In genomic region chr11:62553186-62553585, GRCm38 (mm10) we compare ENCODE assay signal across 8 mouse cellular contexts. TPM values are rescaled to one million over a fixed set of nuclear protein-coding genes. Genes with fewer than 3 reads are reported as not detected.
DNase-seq lines count a peak whose midpoint lies in the region; ATAC-seq and TF ChIP-seq lines count a peak whose summit lies in the region.

No protein-coding gene starts in this region.

- no peak overlapping the region for H3K27ac ChIP-seq in heart, embryonic 16.5 days (ENCODE audit: low read length)
- no peak overlapping the region for H3K27ac ChIP-seq in MEL (ENCODE audit: control insufficient read depth, low read depth, low read length)
- H3K27ac ChIP-seq in hindbrain, embryonic 10.5 days = no peak overlapping the region
- H3K27ac ChIP-seq in midbrain, embryonic 10.5 days (replicated peaks) = no peak overlapping the region

- no peak for TF ChIP-seq POLR2A in MEL (IDR thresholded peaks at IDR 0.05; ENCODE audit: control insufficient read depth in 1 of 2, insufficient read depth in 1 of 2, low read depth in 1 of 2, low read length in 2 of 2, poor library complexity in 1 of 2)

- no peak for TF ChIP-seq CTCF in MEL (IDR thresholded peaks at IDR 0.05 in 2 of 3, conservative IDR thresholded peaks at IDR 0.05 in 1 of 3; ENCODE audit: control insufficient read depth in 1 of 3, insufficient read depth in 1 of 3, low read depth in 2 of 3, low read length in 3 of 3, poor library complexity in 1 of 3, severe bottlenecking in 1 of 3)

- H3K9me3 ChIP-seq in heart, embryonic 16.5 days (replicated peaks; ENCODE audit: control insufficient read depth, low read length) = no peaks in the 10 kb centered on the region
- H3K9me3 ChIP-seq in MEL (replicated peaks; ENCODE audit: insufficient read depth, low read length) = no peaks in the 10 kb centered on the region
- no peaks in the 10 kb centered on the region for H3K9me3 ChIP-seq in hindbrain, embryonic 10.5 days
- no peaks in the 10 kb centered on the region for H3K9me3 ChIP-seq in midbrain, embryonic 10.5 days (replicated peaks)

- H3K79me2 ChIP-seq in MEL (ENCODE audit: control insufficient read depth, insufficient read depth, low read length, poor library complexity) = peaks cover 27% of the 10 kb centered on the region

- H3K4me3 ChIP-seq in heart, embryonic 16.5 days (ENCODE audit: low read length) = peak overlapping the region; percentile 68
- peak overlapping the region; percentile 58 to 73 for H3K4me3 ChIP-seq in MEL (ENCODE audit: control insufficient read depth in 1 of 2, insufficient read depth in 1 of 2, low read depth in 2 of 2, low read length in 2 of 2)
- peak overlapping the region; percentile 54 for H3K4me3 ChIP-seq in hindbrain, embryonic 10.5 days
- peak overlapping the region; percentile 61 for H3K4me3 ChIP-seq in midbrain, embryonic 10.5 days

- DNase-seq in heart, postnatal 10 days = no peak
- DNase-seq in MEL (ENCODE audit: low read depth, low spot score) = peak; percentile 55
- DNase-seq in hindbrain, embryonic 10.5 days (ENCODE audit: low spot score) = no peak
- no peak for DNase-seq in midbrain, embryonic 10.5 days (ENCODE audit: low spot score)
- no peak for DNase-seq in layer of hippocampus, postnatal 36 days
- DNase-seq in gastrocnemius, adult 18-20 months (ENCODE audit: low spot score) = no peak
- no peak for DNase-seq in adrenal gland, postnatal 25 days

- H3K4me1 ChIP-seq in heart, embryonic 16.5 days (ENCODE audit: control insufficient read depth, insufficient read depth, low read length) = peaks cover 28% of the 10 kb centered on the region
- H3K4me1 ChIP-seq in MEL (ENCODE audit: control insufficient read depth in 1 of 2, insufficient read depth in 2 of 2, low read length in 2 of 2) = peaks cover 0 to 14% of the 10 kb centered on the region in 2 experiments; a peak in 3 of 4 replicates
- peaks cover 37% of the 10 kb centered on the region for H3K4me1 ChIP-seq in hindbrain, embryonic 10.5 days (replicated peaks)
- peaks cover 37% of the 10 kb centered on the region for H3K4me1 ChIP-seq in midbrain, embryonic 10.5 days

- no peak for TF ChIP-seq RAD21 in MEL (IDR thresholded peaks at IDR 0.05; ENCODE audit: low read depth, low read length)

- TF ChIP-seq EP300 in MEL (IDR thresholded peaks at IDR 0.05; ENCODE audit: low read depth in 1 of 2, low read length in 2 of 2) = no peak

- intact Hi-C loops in heart, postnatal 10 days (cut with DNase I) = no loop called here

- H3K27me3 ChIP-seq in heart, embryonic 16.5 days (ENCODE audit: control insufficient read depth, insufficient read depth, low read length) = no peaks in the 10 kb centered on the region
- no peaks in the 10 kb centered on the region for H3K27me3 ChIP-seq in MEL (ENCODE audit: control insufficient read depth in 1 of 2, insufficient read depth in 2 of 2, low read length in 2 of 2)
- H3K27me3 ChIP-seq in hindbrain, embryonic 10.5 days (ENCODE audit: insufficient read depth, poor library complexity, severe bottlenecking) = no peaks in the 10 kb centered on the region
- H3K27me3 ChIP-seq in midbrain, embryonic 10.5 days (ENCODE audit: low read depth, poor library complexity, severe bottlenecking) = no peaks in the 10 kb centered on the region

- no peak for ATAC-seq in heart, embryonic 16.5 days (replicated peaks; ENCODE audit: extremely low read depth, insufficient read depth, low FRiP score)

- peak overlapping the region; percentile 67 for H3K9ac ChIP-seq in heart, embryonic 16.5 days (ENCODE audit: low read length)
- H3K9ac ChIP-seq in MEL (ENCODE audit: control insufficient read depth, low read depth, low read length, poor library complexity, severe bottlenecking) = peak overlapping the region; percentile 66

- WGBS in heart, embryonic 16.5 days = 30% methylated on average over 1 of the region's 1 CpGs
- 50% methylated on average over 1 of the region's 1 CpGs for WGBS in hindbrain, embryonic 10.5 days
- WGBS in midbrain, embryonic 10.5 days = 51% methylated on average over 1 of the region's 1 CpGs

- H3K4me2 ChIP-seq in heart, embryonic 16.5 days (ENCODE audit: low read depth, low read length) = peak overlapping the region; percentile 96

- peaks cover 17% of the 10 kb centered on the region for H3K36me3 ChIP-seq in heart, embryonic 16.5 days (ENCODE audit: control insufficient read depth, insufficient read depth)
- peaks cover 10 to 23% of the 10 kb centered on the region in 2 experiments for H3K36me3 ChIP-seq in MEL (ENCODE audit: control insufficient read depth in 1 of 2, insufficient read depth in 2 of 2, low read length in 2 of 2)
- H3K36me3 ChIP-seq in hindbrain, embryonic 10.5 days = peaks cover 30% of the 10 kb centered on the region
- peaks cover 35% of the 10 kb centered on the region for H3K36me3 ChIP-seq in midbrain, embryonic 10.5 days

TF ChIP-seq in MEL, 35 proteins besides CTCF, POLR2A, EP300 and RAD21:
- no peak for TF ChIP-seq ZMIZ1 (IDR thresholded peaks at IDR 0.05; ENCODE audit: low read depth, low read length)
- no peak for TF ChIP-seq USF2 (IDR thresholded peaks at IDR 0.05; ENCODE audit: borderline replicate concordance in 1 of 2, insufficient read depth in 1 of 2, low read depth in 1 of 2, low read length in 2 of 2)
- TF ChIP-seq UBTF (IDR thresholded peaks at IDR 0.05; ENCODE audit: borderline replicate concordance, insufficient read depth, low read depth, low read length) = no peak
- TF ChIP-seq E2F4 (IDR thresholded peaks at IDR 0.05; ENCODE audit: borderline replicate concordance, low read depth, low read length) = no peak
- no peak for TF ChIP-seq ZKSCAN1 (IDR thresholded peaks at IDR 0.05; ENCODE audit: low read depth, low read length)
- no peak for TF ChIP-seq MXI1 (IDR thresholded peaks at IDR 0.05; ENCODE audit: low read depth, low read length)
- TF ChIP-seq KAT2A (conservative IDR thresholded peaks at IDR 0.05; ENCODE audit: low read depth, low read length) = no peak

RNA-seq across cellular contexts. Expression of gene Ubb, which starts 2.2 kb away (rescaled TPM):
- polyA plus RNA-seq in heart, embryonic 16.5 days (2015; fragmentation: Nextera tagmentation; extraction: Ambion mirVana) = 2,482 and 2,483 TPM in 2 replicates
- 100 to 1,000 TPM; 678 to 750 TPM for total RNA-seq in heart, postnatal 10 days (2021)
- 1,877 and 1,965 TPM in 2 replicates for total RNA-seq in MEL (2012; rRNA removed)
- polyA plus RNA-seq in MEL (2012; ENCODE audit: insufficient read depth in 1 of 2, insufficient read length in 2 of 2, low read depth in 1 of 2, low replicate concordance in 2 of 2, missing spikeins in 1 of 2) = 1,000 to 10,000 TPM in 1 of 2 experiments, not detected in 1; 1,800 TPM
- 3,368 and 3,918 TPM in 2 replicates for polyA plus RNA-seq in hindbrain, embryonic 10.5 days (2016; fragmentation: Nextera tagmentation; extraction: Ambion mirVana)
- 3,322 and 3,606 TPM in 2 replicates for polyA plus RNA-seq in midbrain, embryonic 10.5 days (2016; fragmentation: Nextera tagmentation; extraction: Ambion mirVana)
- total RNA-seq in layer of hippocampus, postnatal 36 days (2021) = 1,000 to 10,000 TPM; 1,774 to 1,889 TPM
- total RNA-seq in gastrocnemius, adult 18-20 months (2021) = 100 to 1,000 TPM; 919 to 954 TPM
- total RNA-seq in adrenal gland, postnatal 25 days (2021) = 1,162 and 1,405 TPM in 2 replicates

RNA-seq across cellular contexts. Expression of gene Cenpv, which starts 14.1 kb away (rescaled TPM):
- polyA plus RNA-seq in heart, embryonic 16.5 days (2015; fragmentation: Nextera tagmentation; extraction: Ambion mirVana) = 18.0 and 21.4 TPM in 2 replicates
- 10 to 100 TPM; 19.3 to 19.8 TPM for total RNA-seq in heart, postnatal 10 days (2021)
- 150 and 178 TPM in 2 replicates for total RNA-seq in MEL (2012; rRNA removed)
- 1,000 to 10,000 TPM in 1 of 2 experiments, 100 to 1,000 TPM in 1; 149 to 2,878 TPM for polyA plus RNA-seq in MEL (2012; ENCODE audit: insufficient read depth in 1 of 2, insufficient read length in 2 of 2, low read depth in 1 of 2, low replicate concordance in 2 of 2, missing spikeins in 1 of 2)
- 27.8 and 39.0 TPM in 2 replicates for polyA plus RNA-seq in hindbrain, embryonic 10.5 days (2016; fragmentation: Nextera tagmentation; extraction: Ambion mirVana)
- polyA plus RNA-seq in midbrain, embryonic 10.5 days (2016; fragmentation: Nextera tagmentation; extraction: Ambion mirVana) = 41.7 and 53.7 TPM in 2 replicates
- 10 to 100 TPM; 37.6 to 39.6 TPM for total RNA-seq in layer of hippocampus, postnatal 36 days (2021)
- 10 to 100 TPM; 16.5 to 19.5 TPM for total RNA-seq in gastrocnemius, adult 18-20 months (2021)
- total RNA-seq in adrenal gland, postnatal 25 days (2021) = 40.0 and 44.4 TPM in 2 replicates

RNA-seq across cellular contexts. Expression of gene Trpv2, which starts 21.1 kb away (rescaled TPM):
- polyA plus RNA-seq in heart, embryonic 16.5 days (2015; fragmentation: Nextera tagmentation; extraction: Ambion mirVana) = 6.1 and 6.8 TPM in 2 replicates
- 1 to 10 TPM; 4.3 to 4.5 TPM for total RNA-seq in heart, postnatal 10 days (2021)
- 30.4 and 32.0 TPM in 2 replicates for total RNA-seq in MEL (2012; rRNA removed)
- 10 to 100 TPM in 1 of 2 experiments, not detected in 1; 30.0 TPM for polyA plus RNA-seq in MEL (2012; ENCODE audit: insufficient read depth in 1 of 2, insufficient read length in 2 of 2, low read depth in 1 of 2, low replicate concordance in 2 of 2, missing spikeins in 1 of 2)
- 6.2 and 6.5 TPM in 2 replicates for polyA plus RNA-seq in hindbrain, embryonic 10.5 days (2016; fragmentation: Nextera tagmentation; extraction: Ambion mirVana)
- 3.5 and 6.4 TPM in 2 replicates for polyA plus RNA-seq in midbrain, embryonic 10.5 days (2016; fragmentation: Nextera tagmentation; extraction: Ambion mirVana)
- 10 to 100 TPM; 13.1 to 13.9 TPM for total RNA-seq in layer of hippocampus, postnatal 36 days (2021)
- 1 to 10 TPM in 1 of 2 experiments, under 1 TPM in 1; 0.87 to 2.1 TPM for total RNA-seq in gastrocnemius, adult 18-20 months (2021)
- 1.6 and 1.9 TPM in 2 replicates for total RNA-seq in adrenal gland, postnatal 25 days (2021)
